Mouse (Mus musculus) stomach, embryonic 14.5 days (tissue): ENCODE data around the gene Tspoap1. TPM values are rescaled to one million over a fixed set of nuclear protein-coding genes. Genes with fewer than 3 reads are reported as not detected.

ENCODE experiments used
- ATAC-seq: fragments of 200-750 bp; cut with Nextera tagmentation; 2 replicates; pipeline ENCODE4 v1.8.0; 2017; ENCODE audit warnings: low read depth, moderate TSS enrichment; ENCODE audit not compliant: insufficient number of reproducible peaks, insufficient read depth, low FRiP score
- H3K27ac ChIP-seq: fragments of 300-500 bp; sonication (generic); 2 replicates; pipeline ENCODE4 v1.5.1; 2014; ENCODE audit warnings: mild to moderate bottlenecking, low read length, moderate library complexity, mixed read lengths
- H3K27me3 ChIP-seq: fragments of 300-500 bp; sonication (generic); 2 replicates; pipeline ENCODE4 v1.6.1; 2014; ENCODE audit warnings: low read length, control low read depth, mixed read lengths; ENCODE audit not compliant: control insufficient read depth, insufficient read depth
- H3K36me3 ChIP-seq: fragments of 300-500 bp; sonication (generic); 2 replicates; pipeline ENCODE4 v1.6.1; 2014; ENCODE audit warnings: mild to moderate bottlenecking, control low read depth, low read length, moderate library complexity, mixed read lengths; ENCODE audit not compliant: control insufficient read depth, insufficient read depth
- H3K4me1 ChIP-seq: fragments of 300-500 bp; sonication (generic); 2 replicates; pipeline ENCODE4 v1.6.1; 2014; ENCODE audit warnings: low read length, control low read depth, mixed read lengths; ENCODE audit not compliant: control insufficient read depth, insufficient read depth
- H3K4me2 ChIP-seq: fragments of 300-500 bp; sonication (generic); replicated peaks from 2 replicates; pipeline ENCODE4 v1.6.1; 2014; ENCODE audit warnings: low read depth, low read length, control low read depth
- H3K4me3 ChIP-seq: fragments of 300-500 bp; sonication (generic); 2 replicates; pipeline ENCODE4 v1.5.1; 2014; ENCODE audit warnings: low read depth, low read length, control low read depth
- H3K9ac ChIP-seq: fragments of 300-500 bp; sonication (generic); replicated peaks from 2 replicates; pipeline ENCODE4 v1.6.1; 2014; ENCODE audit warnings: low read depth, mild to moderate bottlenecking, control low read depth, low read length, moderate library complexity, mixed read lengths
- H3K9me3 ChIP-seq: fragments of 300-500 bp; sonication (generic); 2 replicates; pipeline ENCODE4 v1.6.1; 2016; ENCODE audit warnings: low read depth, low read length, control low read depth; ENCODE audit not compliant: control insufficient read depth
- WGBS: fragments of 180-500 bp; shearing (Covaris S2); extraction: QIAGEN DNeasy Blood & Tissue Kit; methylation state at CpG from one replicate; pipeline ENCODE4 v1.1.7; 2014; 5-methylcytosine and 5-hydroxymethylcytosine counted together
- microRNA counts: library from miRNA; unstranded; fragments of <30 nt; microRNA quantifications from one replicate; lab custom pipeline; 2016
- microRNA-seq: library from miRNA; unstranded; fragments of <30 nt; microRNA quantifications from one replicate; pipeline ENCODE4, GENCODE M21; 2016
- polyA plus RNA-seq: library from polyadenylated mRNA; unstranded; fragments of >200 nt; fragmentation: Nextera tagmentation; extraction: Ambion mirVana; gene quantifications from 2 replicates; pipeline ENCODE4 v1.2.1, GENCODE M21; 2014

Gene Tspoap1
- polyA plus RNA-seq, 1 experiment from 2014 or later = 3.1 TPM

GRCm38 (mm10) chr11:87817443-87817773 lies 57.1 kb downstream of the Tspoap1 start:
- no peak overlapping the region for H3K27ac ChIP-seq
- 0 out of 2 replicates have a peak, but pooled peaks cover 2% of the 10 kb centered on the region for H3K27me3 ChIP-seq
- H3K9ac ChIP-seq = no peak overlapping the region
- no peak for ATAC-seq
- peak overlapping the region; percentile 68 for H3K4me2 ChIP-seq
- peak overlapping the region; percentile 22 for H3K4me3 ChIP-seq
- 26% methylated on average over 4 of the region's 4 CpGs for WGBS
- no peaks in the 10 kb centered on the region for H3K9me3 ChIP-seq
- H3K4me1 ChIP-seq = no peaks in the 10 kb centered on the region
- no peaks in the 10 kb centered on the region for H3K36me3 ChIP-seq

- Histone ChIP-seq H3K9me3 (no peaks in the 10 kb centered on the region), H3K27ac (no peak overlapping the region), H3K27me3 (0 out of 2 replicates have a peak, but pooled peaks cover 2% of the 10 kb centered on the region), H3K4me1 (no peaks in the 10 kb centered on the region), H3K4me2 (no peak overlapping the region), H3K9ac (no peak overlapping the region), H3K36me3 (no peaks in the 10 kb centered on the region), H3K4me3 (no peak overlapping the region)
- no peak for ATAC-seq
- WGBS = 57% methylated on average over 5 of the region's 5 CpGs
Measured at GRCm38 (mm10) chr11:87821502-87821901, 61.2 kb downstream of the Tspoap1 start.

GRCm38 (mm10) chr11:87828239-87828900 lies 68.0 kb downstream of the Tspoap1 start, which contains the start of gene Lpo:
Gene Lpo, minus strand, starts transcription at chr11:87828289.
- H3K9me3 ChIP-seq = no peaks in the 10 kb centered on the region
- no peak within 1 kb of the TSS for H3K4me3 ChIP-seq
- H3K36me3 ChIP-seq = no peaks in the 10 kb centered on the region
- no peak for ATAC-seq
- no peaks in the 10 kb centered on the region for H3K27me3 ChIP-seq
- H3K9ac ChIP-seq = no peak within 1 kb of the TSS
- WGBS = 56% methylated on average over 10 of the region's 10 CpGs
- H3K4me1 ChIP-seq = no peaks in the 10 kb centered on the region
- H3K27ac ChIP-seq = no peak within 1 kb of the TSS
- no peak within 1 kb of the TSS for H3K4me2 ChIP-seq

MicroRNAs encoded within 50 kb of the gene (microRNA counts, 519-probe panel; counts per million panel counts)
- microRNA mmu-miR-142-3p (lab: Ali Mortazavi, UCI) (3,586 counts per million, percentile 71 among the panel's probes with 10 or more counts), microRNA mmu-miR-142-5p (lab: Ali Mortazavi, UCI) (3,839 counts per million, percentile 76 among the panel's probes with 10 or more counts)

Small RNAs within 50 kb of the gene (microRNA-seq; reads per million reads assigned to microRNA genes)
- gene Mir142 (not detected), gene Mir142b (not detected)

Other genes with a start within 250 kb of the Tspoap1 start
- not detected in 2 replicates for gene Gm11492, start 193.9 kb upstream of the Tspoap1 start, polyA plus RNA-seq
- gene Sept4, start 191.6 kb upstream of the Tspoap1 start, polyA plus RNA-seq = 15.7 and 15.8 TPM in 2 replicates
- 30.5 and 32.0 TPM in 2 replicates for gene Mtmr4, start 168.4 kb upstream of the Tspoap1 start, polyA plus RNA-seq
- 0.21 and 0.41 TPM in 2 replicates for gene Hsf5, start 143.4 kb upstream of the Tspoap1 start, polyA plus RNA-seq
- gene Rnf43, start 97.8 kb upstream of the Tspoap1 start, polyA plus RNA-seq = 19.7 and 20.2 TPM in 2 replicates
- 133 and 151 TPM in 2 replicates for gene Supt4a, start 23.0 kb upstream of the Tspoap1 start, polyA plus RNA-seq
- gene Mpo, start 33.0 kb downstream of the Tspoap1 start, polyA plus RNA-seq = 2.5 and 5.0 TPM in 2 replicates
- 0.14 and 0.25 TPM in 2 replicates for gene Lpo, start 67.7 kb downstream of the Tspoap1 start, polyA plus RNA-seq
- gene Mks1, start 92.7 kb downstream of the Tspoap1 start, polyA plus RNA-seq = 14.6 and 14.7 TPM in 2 replicates
- 0.25 and 0.32 TPM in 2 replicates for gene Epx, start 115.0 kb downstream of the Tspoap1 start, polyA plus RNA-seq
- not detected in 2 replicates for gene Olfr462, start 131.7 kb downstream of the Tspoap1 start, polyA plus RNA-seq
- not detected in 2 replicates for gene Olfr463, start 136.8 kb downstream of the Tspoap1 start, polyA plus RNA-seq
- not detected in 2 replicates for gene Olfr464, start 160.4 kb downstream of the Tspoap1 start, polyA plus RNA-seq
- gene Dynll2, start 227.0 kb downstream of the Tspoap1 start, polyA plus RNA-seq = 14.2 and 16.7 TPM in 2 replicates